Mouse (Mus musculus) bone marrow macrophage, adult 2 months (primary cell): Measurements from ENCODE around the gene Slc50a1.

Experiments
- CTCF ChIP-seq: IDR thresholded peaks from 2 replicates; pipeline ENCODE4 v1.5.1; 2012; ENCODE audit warnings: low read depth, mild to moderate bottlenecking, low read length, moderate library complexity
- POLR2A ChIP-seq: IDR thresholded peaks from 2 replicates; pipeline ENCODE4 v1.6.1; 2012; ENCODE audit warnings: mild to moderate bottlenecking, low read depth, low read length, borderline replicate concordance

DNA sequence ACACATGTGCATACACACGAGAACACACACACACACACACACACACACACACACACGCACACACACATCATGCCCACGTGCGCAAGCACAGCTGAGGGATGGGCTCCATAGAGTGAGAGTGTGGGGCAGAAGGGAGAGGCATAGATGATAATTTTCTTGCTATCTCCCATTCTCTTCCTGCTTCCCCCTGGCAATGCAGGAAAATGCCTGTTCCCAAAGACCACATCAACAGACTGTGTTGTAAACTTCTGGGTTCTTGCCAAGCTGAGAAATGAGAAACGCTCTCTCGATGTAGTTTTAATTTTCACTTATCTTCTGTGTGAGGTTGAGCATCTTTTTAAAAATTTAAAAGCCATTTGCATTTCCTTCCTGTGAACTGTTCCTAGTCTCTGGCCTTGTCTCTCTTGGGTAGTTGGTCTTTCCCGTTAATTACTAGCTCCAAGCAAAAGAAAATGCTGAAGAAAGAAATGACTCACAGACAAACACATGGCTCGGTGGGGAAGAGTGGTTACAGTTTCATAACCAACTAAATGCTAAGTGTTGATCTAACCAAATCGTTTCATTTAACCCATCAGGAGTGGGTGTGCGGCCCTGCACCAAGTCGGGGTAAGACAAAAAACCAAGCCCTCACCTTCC is 26.5 kb upstream of the Slc50a1 start:
- TF ChIP-seq CTCF: no peak
- TF ChIP-seq POLR2A: no peak
